Mouse (Mus musculus): ENCODE measurements around the gene Sigirr.

Sigirr gene

GRCm38 (mm10) chr7:141060426-141061242 lies 39.7 kb downstream of the Sigirr start, which contains the start of gene B4galnt4:
Gene B4galnt4 (plus strand): TSS chr7:141061104.
- DNase-seq (ENCODE audit: low spot score in 2 of 2): peak; percentile 92 to 95

DNA sequence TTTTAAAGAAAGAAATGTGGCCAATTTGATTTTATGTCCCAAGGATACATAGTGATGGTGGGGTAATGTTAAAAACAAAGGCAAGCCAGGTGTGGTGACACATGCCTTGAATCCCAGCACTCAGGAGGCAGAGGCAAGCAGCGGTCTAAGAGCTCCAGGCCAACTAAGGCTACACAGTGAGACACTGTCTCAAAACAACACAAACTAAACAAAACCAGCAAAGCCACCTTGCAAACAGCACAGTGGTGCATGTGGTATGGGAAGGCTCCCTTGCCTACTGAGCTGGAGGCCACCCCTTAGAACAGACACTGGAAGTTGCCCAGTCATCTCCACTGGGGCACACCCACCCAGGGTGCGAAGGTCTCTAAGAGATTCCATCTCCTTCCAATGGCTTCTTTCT lies 40.4 kb downstream of the Sigirr start:
- DNase-seq (ENCODE audit: low spot score in 2 of 2): no peak

GRCm38 (mm10) chr7:141058601-141059341 lies 41.6 kb downstream of the Sigirr start:
- no peak for DNase-seq (ENCODE audit: low spot score in 2 of 2)

- DNase-seq (ENCODE audit: low spot score in 2 of 2): no peak
These were observed 42.8 kb downstream of the Sigirr start for GRCm38 (mm10) chr7:141057541-141057940.

GRCm38 (mm10) chr7:141056976-141057375 lies 43.4 kb downstream of the Sigirr start:
- DNase-seq (ENCODE audit: low spot score in 2 of 2): no peak

DNA sequence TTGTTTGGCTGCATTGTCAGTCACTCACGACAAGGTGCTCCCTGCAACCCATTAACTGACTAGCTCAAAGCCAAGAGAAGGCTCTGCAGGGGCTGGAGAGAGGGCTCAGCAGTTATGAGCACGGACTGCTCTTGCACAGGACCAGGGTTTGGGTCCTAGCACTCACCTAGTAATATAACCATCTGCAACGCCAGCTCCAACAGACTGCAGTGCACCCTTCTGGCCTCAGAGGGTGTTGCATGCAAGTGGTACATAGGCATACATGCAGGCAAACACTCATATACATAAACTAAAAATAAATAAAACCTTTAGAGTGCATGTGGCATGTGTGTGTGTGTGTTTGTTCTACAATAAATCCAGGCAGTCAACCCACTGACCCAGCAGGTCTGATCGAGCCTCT lies 44.6 kb downstream of the Sigirr start:
- DNase-seq (ENCODE audit: low spot score in 2 of 2): no peak

GRCm38 (mm10) chr7:141052421-141052820 lies 48.0 kb downstream of the Sigirr start:
- no peak for DNase-seq (ENCODE audit: low spot score in 2 of 2)

DNA sequence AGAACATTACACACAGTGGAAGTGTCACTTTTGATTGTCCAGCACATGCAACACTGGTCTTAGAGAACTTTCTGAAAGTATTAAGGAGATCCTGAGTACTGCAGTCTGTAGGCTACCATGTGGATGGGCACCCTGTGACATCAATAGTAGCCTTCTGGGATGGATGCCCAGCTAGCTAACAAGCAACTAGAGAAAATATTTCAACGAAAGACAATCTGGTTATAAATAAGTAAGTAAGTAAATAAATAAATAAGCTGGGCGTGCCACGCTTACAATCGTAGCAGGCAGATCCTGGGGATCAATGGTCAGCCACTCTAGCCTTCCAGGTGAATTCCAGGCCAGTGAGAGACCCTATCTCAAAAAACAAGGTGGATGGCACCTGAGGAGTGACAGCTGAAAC lies 48.4 kb downstream of the Sigirr start:
- no peak for DNase-seq (ENCODE audit: low spot score in 2 of 2)

- DNase-seq (ENCODE audit: low spot score in 2 of 2): no peak
These were observed 49.2 kb downstream of the Sigirr start for GRCm38 (mm10) chr7:141051060-141051685.

- DNase-seq (ENCODE audit: low spot score in 2 of 2): no peak
These were observed 51.0 kb downstream of the Sigirr start for GRCm38 (mm10) chr7:141049326-141049725.

DNA sequence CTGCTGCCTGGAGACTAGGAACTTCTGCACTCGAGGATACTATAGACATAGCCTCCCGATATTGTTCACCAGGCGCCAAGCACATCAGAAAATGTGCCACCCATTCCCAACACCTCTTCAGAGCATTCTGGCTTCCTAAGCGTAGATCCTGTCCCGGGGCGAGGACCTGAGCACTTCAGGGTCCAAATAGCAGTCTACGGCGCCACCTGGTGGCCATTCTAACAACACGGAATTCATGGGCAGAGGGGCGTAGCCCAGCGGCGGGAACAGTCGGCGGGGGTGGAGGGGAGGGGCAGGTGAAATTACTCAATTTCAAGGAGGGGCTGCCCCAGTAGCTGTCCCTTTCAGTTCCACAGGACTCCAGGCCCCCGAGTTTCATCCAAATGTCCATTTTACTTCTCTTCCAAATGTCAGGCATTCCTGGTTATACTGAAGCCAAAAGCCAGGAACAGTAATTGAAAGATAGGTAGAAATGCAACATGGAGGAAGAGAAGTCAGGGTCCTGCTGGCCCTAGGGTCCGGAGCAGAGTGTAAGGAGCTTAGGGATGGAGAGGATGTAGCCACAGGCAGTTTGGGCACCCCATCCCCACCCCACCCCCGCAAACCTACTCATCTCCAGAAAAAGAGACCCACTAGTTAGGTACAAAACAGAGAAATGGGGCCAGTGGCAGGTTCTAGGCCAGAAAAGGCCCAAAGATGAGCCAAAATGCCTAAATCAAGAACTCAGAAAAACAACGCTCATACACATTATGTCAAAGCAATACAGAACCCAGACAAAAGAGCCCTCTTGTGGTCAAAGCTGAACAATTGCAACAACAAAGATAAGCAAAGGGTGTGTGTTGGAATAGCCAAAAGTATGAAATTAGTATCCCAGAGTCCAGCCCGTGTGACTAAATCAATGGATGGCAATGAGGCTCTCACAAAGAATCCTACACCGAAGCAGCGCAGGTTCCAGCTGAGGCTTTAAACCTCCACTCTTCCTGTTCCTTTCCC lies 51.9 kb downstream of the Sigirr start:
- DNase-seq (ENCODE audit: low spot score in 2 of 2): peak; percentile 90 to 91

- DNase-seq (ENCODE audit: low spot score in 2 of 2): peak; percentile 72 to 77
These were observed 52.7 kb downstream of the Sigirr start for GRCm38 (mm10) chr7:141047581-141048225.

DNA sequence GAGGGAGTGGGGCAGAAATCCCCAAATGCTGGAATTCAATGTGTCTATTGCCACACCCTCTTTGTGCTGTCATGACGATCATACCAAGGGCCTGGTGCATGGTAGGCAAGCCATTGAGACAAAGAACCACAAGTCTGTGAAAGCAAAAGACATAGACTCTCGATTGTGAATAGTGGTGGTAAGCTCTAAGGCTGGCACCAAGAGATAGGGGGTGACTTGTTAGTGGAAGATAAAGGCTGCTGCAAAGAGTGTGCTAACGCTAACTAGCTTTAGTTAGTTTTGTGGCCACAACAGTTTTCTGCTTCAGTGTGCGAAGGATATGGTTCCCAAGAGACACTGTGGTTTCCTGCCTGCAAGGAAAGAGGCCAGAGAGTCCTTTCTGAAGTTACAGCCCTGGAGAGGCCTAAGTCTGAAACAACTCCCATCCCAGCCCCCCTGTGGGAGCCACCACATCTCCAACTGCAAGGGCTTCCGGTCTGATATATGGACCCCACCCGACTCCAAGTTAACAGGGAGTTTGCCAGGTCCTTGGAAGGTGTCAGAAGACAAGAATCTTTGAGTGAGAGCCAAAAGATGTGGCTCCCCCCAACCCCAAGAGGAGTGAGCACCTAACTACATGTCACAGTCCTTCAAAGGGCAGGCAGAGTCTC lies 53.3 kb downstream of the Sigirr start:
- DNase-seq (ENCODE audit: low spot score in 2 of 2): no peak

- DNase-seq (ENCODE audit: low spot score in 2 of 2): no peak
These were observed 57.8 kb downstream of the Sigirr start for GRCm38 (mm10) chr7:141042539-141042938.

DNA sequence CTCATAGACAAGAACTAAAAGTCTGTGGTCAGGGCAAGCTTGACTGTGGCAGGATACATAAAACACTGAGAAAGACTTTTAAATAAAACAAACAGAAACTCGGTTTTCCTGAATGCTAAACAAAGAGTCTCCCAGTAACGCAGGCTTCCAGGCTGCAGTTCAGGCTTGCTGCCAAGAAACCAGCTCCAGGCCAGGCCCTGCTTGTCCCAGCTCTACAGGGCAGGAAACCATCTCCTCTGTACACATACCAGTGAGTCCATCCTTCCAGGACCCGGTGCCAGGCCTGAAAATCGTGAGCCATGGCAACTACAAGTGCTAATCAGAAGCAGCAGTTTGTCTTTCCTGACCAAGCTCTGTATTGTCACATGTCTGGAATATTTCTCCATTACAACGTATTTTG lies 58.7 kb downstream of the Sigirr start:
- DNase-seq (ENCODE audit: low spot score in 2 of 2): peak in 1 of 2 experiments; percentile 17
